In the genomic region with DNA sequence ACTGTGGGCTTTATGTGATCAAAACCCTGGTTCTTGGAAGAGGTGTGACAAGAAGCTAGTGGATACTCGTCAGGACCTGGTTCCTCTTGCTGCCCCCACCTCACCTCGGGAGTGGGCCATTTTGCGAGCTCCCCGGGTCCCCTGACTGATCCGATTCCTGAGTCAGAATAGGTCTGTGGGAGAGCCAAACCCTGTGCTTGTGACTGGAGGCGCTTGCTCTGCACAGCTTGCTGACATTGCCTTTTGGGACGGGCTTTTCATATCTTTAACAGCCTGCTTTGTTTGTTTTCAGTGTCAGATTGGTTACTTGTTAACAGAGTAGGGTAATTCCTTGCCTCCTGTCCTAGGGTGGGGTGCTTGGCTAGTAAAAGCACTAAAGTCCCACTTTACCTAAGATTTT, we compare ENCODE assay signal across 8 mouse cellular contexts. TPM values are rescaled to one million over a fixed set of nuclear protein-coding genes. Genes with fewer than 3 reads are reported as not detected.
A peak's percentile ranks its signal among the peaks of the same experiment; 100 is the strongest.
DNase-seq lines count a peak whose midpoint lies in the region; ATAC-seq and TF ChIP-seq lines count a peak whose summit lies in the region.
"Had no signal": no experiment of that assay in that cellular context is flagged by ENCODE, and none has a peak within 500 bp of the region (broad histone marks: within the 10 kb centered on the region; RNA-seq: fewer than 3 reads in every experiment).

No protein-coding gene starts in this region.

- no peak for TF ChIP-seq CTCF in midbrain, postnatal 0 days (IDR thresholded peaks at IDR 0.05)
- no peak for TF ChIP-seq CTCF in liver, embryonic 14.5 days (IDR thresholded peaks at IDR 0.05; ENCODE audit: low read depth)

- no peaks in the 10 kb centered on the region for H3K27me3 ChIP-seq in midbrain, postnatal 0 days (ENCODE audit: insufficient read depth, low read length)
- peaks cover 4% of the 10 kb centered on the region; the same call in 1 of the 2 replicates for H3K27me3 ChIP-seq in midbrain, embryonic 13.5 days
- no peaks in the 10 kb centered on the region for H3K27me3 ChIP-seq in liver, embryonic 14.5 days (ENCODE audit: control insufficient read depth, insufficient read depth, low read length)

- peaks cover 18% of the 10 kb centered on the region for H3K4me1 ChIP-seq in midbrain, postnatal 0 days (ENCODE audit: insufficient read depth, low read length)
- peaks cover 33% of the 10 kb centered on the region for H3K4me1 ChIP-seq in midbrain, embryonic 13.5 days (replicated peaks)
- H3K4me1 ChIP-seq in liver, embryonic 14.5 days (replicated peaks; ENCODE audit: control insufficient read depth in 2 of 2, insufficient read depth in 2 of 2, low read length in 1 of 2): peaks cover 5 to 14% of the 10 kb centered on the region in 2 experiments; a peak in 3 of 4 replicates

- H3K9me3 ChIP-seq in midbrain, postnatal 0 days (ENCODE audit: low read length): no peaks in the 10 kb centered on the region
- no peaks in the 10 kb centered on the region for H3K9me3 ChIP-seq in midbrain, embryonic 13.5 days
- no peaks in the 10 kb centered on the region for H3K9me3 ChIP-seq in liver, embryonic 14.5 days (ENCODE audit: control insufficient read depth, low read length)

- H3K9ac ChIP-seq in midbrain, postnatal 0 days (replicated peaks; ENCODE audit: low read length, poor library complexity, severe bottlenecking): no peak overlapping the region
- no peak overlapping the region for H3K9ac ChIP-seq in midbrain, embryonic 13.5 days (replicated peaks)
- H3K9ac ChIP-seq in liver, embryonic 14.5 days (replicated peaks): no peak overlapping the region

- TF ChIP-seq EP300 in liver, embryonic 14.5 days (IDR thresholded peaks at IDR 0.05; ENCODE audit: low read depth): no peak

- H3K4me2 ChIP-seq in midbrain, postnatal 0 days (ENCODE audit: low read depth, low read length, poor library complexity, severe bottlenecking): peak overlapping the region; percentile 84
- H3K4me2 ChIP-seq in midbrain, embryonic 13.5 days (replicated peaks): no peak overlapping the region
- peak overlapping the region; percentile 4 for H3K4me2 ChIP-seq in liver, embryonic 14.5 days (ENCODE audit: low read depth)

- H3K36me3 ChIP-seq in midbrain, postnatal 0 days (ENCODE audit: insufficient read depth, low read length): no peaks in the 10 kb centered on the region
- no peaks in the 10 kb centered on the region for H3K36me3 ChIP-seq in midbrain, embryonic 13.5 days
- no peaks in the 10 kb centered on the region for H3K36me3 ChIP-seq in liver, embryonic 14.5 days (replicated peaks; ENCODE audit: control insufficient read depth, insufficient read depth, low read depth)

- no peak for ATAC-seq in midbrain, postnatal 0 days (ENCODE audit: low FRiP score)
- no peak for ATAC-seq in midbrain, embryonic 13.5 days
- ATAC-seq in liver, embryonic 14.5 days (ENCODE audit: insufficient read depth): no peak
- no peak for ATAC-seq in megakaryocyte-erythroid progenitor cell, adult 5-6 weeks (replicated peaks; ENCODE audit: low FRiP score, low TSS enrichment, poor library complexity, severe bottlenecking)

- no peak overlapping the region for H3K27ac ChIP-seq in midbrain, postnatal 0 days (ENCODE audit: low read depth, low read length)
- no peak overlapping the region for H3K27ac ChIP-seq in midbrain, embryonic 13.5 days
- no peak overlapping the region for H3K27ac ChIP-seq in liver, embryonic 14.5 days

- no peak for DNase-seq in midbrain, postnatal 0 days (ENCODE audit: low spot score)
- DNase-seq in kidney, adult 18-20 months: peak; percentile 67
- no peak for DNase-seq in liver, embryonic 14.5 days (ENCODE audit: low read depth in 3 of 3, low spot score in 3 of 3)
- peak; percentile 80 for DNase-seq in yolk sac, embryonic 10.5 days (ENCODE audit: low spot score)
- no peak for DNase-seq in layer of hippocampus, adult 8-10 months (ENCODE audit: low spot score in 2 of 2)
- DNase-seq: heart, postnatal 14 days had no signal

- 48% methylated on average over 7 of the region's 7 CpGs for WGBS in midbrain, postnatal 0 days
- WGBS in midbrain, embryonic 13.5 days: 63% methylated on average over 7 of the region's 7 CpGs
- WGBS in liver, embryonic 14.5 days (ENCODE audit: insufficient replicate concordance): 55% methylated on average over 7 of the region's 7 CpGs

- no peak overlapping the region for H3K4me3 ChIP-seq in midbrain, postnatal 0 days (ENCODE audit: low read depth, low read length)
- H3K4me3 ChIP-seq in midbrain, embryonic 13.5 days (replicated peaks): no peak overlapping the region
- no peak overlapping the region for H3K4me3 ChIP-seq in liver, embryonic 14.5 days (ENCODE audit: insufficient read depth in 1 of 2, low read depth in 2 of 2, low read length in 2 of 2)

RNA-seq across cellular contexts. Expression of a gene that starts 2.4 kb away (rescaled TPM):
- 9.5 and 11.9 TPM in 2 replicates for total RNA-seq in midbrain, postnatal 0 days (2014; rRNA removed)
- polyA plus RNA-seq in midbrain, postnatal 0 days (2015; fragmentation: Nextera tagmentation; extraction: Ambion mirVana): 5.2 and 7.1 TPM in 2 replicates
- polyA plus RNA-seq in midbrain, embryonic 13.5 days (2015; fragmentation: Nextera tagmentation; extraction: Ambion mirVana): 5.2 and 6.2 TPM in 2 replicates
- 3.3 and 3.6 TPM in 2 replicates for polyA plus RNA-seq in liver, embryonic 14.5 days (2012; rRNA removed)
- polyA plus RNA-seq in liver, embryonic 14.5 days (2014; fragmentation: Nextera tagmentation; extraction: Ambion mirVana): 2.3 and 3.2 TPM in 2 replicates
- 10 to 100 TPM; 24.7 to 30.4 (median 28.1) TPM for total RNA-seq in layer of hippocampus, adult 8-10 months (2022)
- total RNA-seq in megakaryocyte-erythroid progenitor cell, adult 5-6 weeks (2014; fragmentation: Nextera tagmentation): 7.2 and 14.6 TPM in 2 replicates
- total RNA-seq in megakaryocyte-erythroid progenitor cell, adult 5-6 weeks (2017): 3.1 and 3.8 TPM in 2 replicates

Comparison
In these comparisons a context has a peak if more than half of its experiments do, and no peak if none do; other contexts are left out.
1. DNase-seq: peak in kidney, adult 18-20 months (single experiment) and yolk sac, embryonic 10.5 days (single experiment); none in midbrain, postnatal 0 days (single experiment), liver, embryonic 14.5 days (0 of 3) and layer of hippocampus, adult 8-10 months (0 of 2).